Mouse (Mus musculus) heart, adult 2 months (tissue): ENCODE results near the gene Fbxo40. TPM values are rescaled to one million over a fixed set of nuclear protein-coding genes. Genes with fewer than 3 reads are reported as not detected.

Experiments
- DNase-seq, 2 experiments: peaks; one replicate each; pipeline ENCODE4 v3.0.0; 2021
- H3K27ac ChIP-seq: fragments of 200-600 bp; 2 replicates; pipeline ENCODE4 v1.8.1; 2022
- H3K27me3 ChIP-seq: fragments of 200-500 bp; 2 replicates; pipeline ENCODE4 v1.6.1; 2012; ENCODE audit warnings: mild to moderate bottlenecking, low read length, inconsistent platforms, mixed read lengths; ENCODE audit not compliant: control insufficient read depth, insufficient read depth
- H3K36me3 ChIP-seq: fragments of 200-500 bp; 2 replicates; pipeline ENCODE4 v1.6.1; 2012; ENCODE audit warnings: low read length, inconsistent platforms; ENCODE audit not compliant: control insufficient read depth, insufficient read depth
- H3K4me1 ChIP-seq: fragments of 200-500 bp; 2 replicates; pipeline ENCODE4 v1.6.1; 2011; ENCODE audit warnings: low read length; ENCODE audit not compliant: control insufficient read depth, insufficient read depth
- H3K4me3 ChIP-seq: fragments of 200-600 bp; 2 replicates; pipeline ENCODE4 v1.8.1; 2022
- H3K79me2 ChIP-seq: fragments of 200-500 bp; replicated peaks from 2 replicates; pipeline ENCODE4 v1.6.1; 2012; ENCODE audit warnings: mild to moderate bottlenecking, inconsistent platforms, low read length, moderate library complexity, mixed read lengths; ENCODE audit not compliant: control insufficient read depth, insufficient read depth
- H3K9ac ChIP-seq: fragments of 200-500 bp; 2 replicates; pipeline ENCODE4 v1.6.1; 2012; ENCODE audit warnings: low read depth, mild to moderate bottlenecking, control low read depth, inconsistent platforms, low read length, mixed read lengths
- CTCF ChIP-seq: fragments of 200-600 bp; IDR thresholded peaks from 2 replicates; pipeline ENCODE4 v1.8.1; 2022; ENCODE audit warnings: antibody characterized with exemption, mild to moderate bottlenecking, moderate library complexity
- EP300 ChIP-seq: fragments of 200-500 bp; IDR thresholded peaks from 2 replicates; pipeline ENCODE4 v1.6.1; 2011; ENCODE audit warnings: low read depth, low read length, control low read depth; ENCODE audit not compliant: insufficient read depth
- POLR2A ChIP-seq: fragments of 200-500 bp; IDR thresholded peaks from 2 replicates; pipeline ENCODE4 v1.6.1; 2011; ENCODE audit warnings: mild to moderate bottlenecking, low read depth, low read length, control low read depth; ENCODE audit not compliant: insufficient read depth
- WGBS: fragments of 180-500 bp; shearing (Covaris S2); methylation state at CpG from one replicate; pipeline ENCODE4 v1.1.7; 2018; 5-methylcytosine and 5-hydroxymethylcytosine counted together
- intact Hi-C: fragments of 180-260 bp; cut with DNase I; formaldehyde crosslinking; loops from one replicate; pipeline ENCODE4 v1.15.1; 2025
- polyA plus RNA-seq: library from polyadenylated mRNA; depleted of rRNA; stranded (reverse); fragments of >200 nt; gene quantifications from 2 replicates; pipeline ENCODE4 v1.2.3, GENCODE M21; 2012
- total RNA-seq, 2 experiments: library from RNA; stranded (reverse); gene quantifications; 2 replicates each; pipeline ENCODE4 v1.2.3; 2021

Fbxo40 gene
- total and polyA plus RNA-seq, 3 experiments = 66.5 to 211 (median 191) TPM

DNA sequence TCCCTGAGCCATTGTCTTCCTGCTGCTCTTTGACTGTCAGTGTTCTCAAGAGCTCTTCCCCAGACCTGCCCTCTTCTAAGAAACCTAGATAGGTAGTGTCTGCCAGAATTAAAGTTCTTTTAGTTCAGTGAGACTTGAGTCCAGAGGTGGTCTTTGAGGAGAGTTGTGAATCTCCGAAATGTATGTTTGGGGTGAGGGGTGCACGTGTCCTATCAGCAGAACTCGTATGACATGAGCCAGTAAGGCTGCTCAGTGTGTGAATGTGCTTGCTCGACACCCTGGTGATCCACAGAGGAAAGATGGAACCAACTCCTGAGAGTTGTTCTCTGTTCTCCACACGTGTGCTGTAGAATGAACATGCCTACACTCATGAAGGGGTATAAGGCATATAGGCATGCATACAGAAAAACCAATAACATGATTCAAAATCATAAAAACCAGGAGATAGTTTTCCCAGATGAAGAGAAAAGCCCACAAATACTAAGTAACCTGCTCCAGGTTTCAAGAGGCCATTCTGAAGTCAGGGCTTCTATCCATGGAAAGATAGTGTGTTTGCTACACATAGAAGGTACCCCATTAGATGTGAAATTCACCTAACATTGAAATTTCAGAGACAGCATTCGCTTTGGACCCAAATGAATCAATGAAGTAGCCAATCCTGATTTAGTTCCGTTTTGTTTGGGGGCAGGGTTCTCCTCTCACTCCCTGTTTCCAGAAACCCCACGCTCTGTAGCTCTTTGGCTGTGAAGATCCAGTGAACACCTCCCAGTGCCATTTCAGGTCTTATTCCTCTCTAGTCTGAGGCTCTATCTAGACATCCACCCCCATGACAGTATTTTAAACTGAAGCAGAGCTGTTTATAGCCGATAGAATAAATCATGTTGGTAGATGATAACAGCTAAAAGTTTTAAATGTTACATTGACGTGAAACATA is 63.5 kb downstream of the Fbxo40 start:
- Histone ChIP-seq H3K36me3 (no peaks in the 10 kb centered on the region), H3K4me1 (no peaks in the 10 kb centered on the region), H3K4me3 (no peak overlapping the region), H3K27ac (no peak overlapping the region), H3K27me3 (no peaks in the 10 kb centered on the region), H3K9ac (no peak overlapping the region), H3K79me2 (no peaks in the 10 kb centered on the region)
- no peak for TF ChIP-seq POLR2A
- TF ChIP-seq EP300 = no peak
- no peak for TF ChIP-seq CTCF
- WGBS = 91% methylated on average over 10 of the region's 10 CpGs
- intact Hi-C loops = no loop called here
- DNase-seq = no peak

DNA sequence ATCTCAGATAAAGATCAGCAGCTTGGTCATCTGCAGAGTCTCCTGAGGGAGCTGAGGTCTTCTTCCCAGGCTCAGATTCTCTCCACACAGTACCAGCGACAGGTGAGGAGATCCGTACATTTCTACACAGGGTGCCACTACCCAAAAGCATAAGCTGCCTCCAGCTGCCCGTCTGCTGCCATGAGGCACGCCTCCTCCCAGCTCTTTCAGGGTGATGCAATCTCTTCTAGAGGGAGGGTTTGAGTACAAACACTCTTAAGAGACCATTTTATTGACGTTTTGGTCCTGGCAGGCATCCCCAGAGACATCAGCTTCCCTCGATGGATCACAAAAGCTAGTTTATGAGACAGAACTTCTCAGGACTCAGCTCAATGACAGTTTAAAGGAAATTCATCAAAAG is 64.5 kb downstream of the Fbxo40 start:
- H3K79me2 ChIP-seq = no peaks in the 10 kb centered on the region
- intact Hi-C loops = no loop called here
- no peak overlapping the region for H3K9ac ChIP-seq

DNA sequence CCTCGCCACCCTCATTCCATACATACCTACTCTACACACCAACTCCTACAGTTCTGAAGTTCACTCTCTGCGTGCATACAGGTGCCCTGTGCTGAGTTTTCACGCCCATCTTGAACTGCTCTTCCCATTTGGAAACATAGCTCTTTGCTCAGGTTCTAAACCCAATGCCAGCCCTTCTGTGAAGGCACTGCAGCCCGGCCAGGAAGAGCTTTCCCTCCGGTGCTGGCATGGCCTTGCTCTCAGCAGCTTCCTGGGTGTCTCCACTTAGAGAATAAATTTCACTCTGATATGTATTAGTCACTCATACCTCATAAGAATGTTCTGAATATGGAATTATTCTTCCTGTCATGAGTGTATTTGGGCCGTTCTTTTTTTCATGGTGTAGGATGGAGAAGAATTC is 64.9 kb downstream of the Fbxo40 start:
- intact Hi-C loops = no loop called here
- Histone ChIP-seq H3K9ac (no peak overlapping the region), H3K4me1 (no peaks in the 10 kb centered on the region), H3K27me3 (no peaks in the 10 kb centered on the region), H3K36me3 (no peaks in the 10 kb centered on the region), H3K27ac (no peak overlapping the region), H3K4me3 (no peak overlapping the region), H3K79me2 (no peaks in the 10 kb centered on the region)
- TF ChIP-seq POLR2A (no peak), CTCF (no peak), EP300 (no peak)
- WGBS = 88% methylated on average over 6 of the region's 6 CpGs
- DNase-seq = no peak

More for the DNA sequence above, 64.5 kb downstream of the Fbxo40 start:
- no peak overlapping the region for H3K4me3 ChIP-seq
- H3K27ac ChIP-seq = no peak overlapping the region
- TF ChIP-seq CTCF = no peak
- no peak for TF ChIP-seq EP300
- TF ChIP-seq POLR2A = no peak
- DNase-seq = no peak
- 74% methylated on average over 6 of the region's 6 CpGs for WGBS
- H3K4me1 ChIP-seq = no peaks in the 10 kb centered on the region
- no peaks in the 10 kb centered on the region for H3K27me3 ChIP-seq
- H3K36me3 ChIP-seq = no peaks in the 10 kb centered on the region

DNA sequence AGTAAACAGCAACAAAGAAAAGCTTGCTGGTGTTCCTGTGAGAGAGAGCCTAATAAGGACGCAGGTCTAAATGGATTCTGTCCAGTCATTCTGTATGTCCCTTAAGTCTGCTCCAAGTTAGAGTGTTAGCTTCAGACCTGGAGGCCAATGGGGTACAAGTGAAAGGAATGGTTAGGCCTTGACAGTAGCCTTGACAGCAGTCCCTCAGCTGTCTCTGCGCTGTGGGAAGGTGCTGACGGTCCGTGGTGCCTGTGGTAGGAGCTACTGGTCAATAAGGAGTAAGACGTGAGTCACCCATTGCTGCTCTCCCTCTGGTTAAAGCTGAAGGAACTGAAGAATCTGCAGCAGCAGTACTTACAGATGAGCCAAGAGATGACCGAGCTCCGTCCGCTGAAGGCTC is 66.0 kb downstream of the Fbxo40 start:
- H3K36me3 ChIP-seq = no peaks in the 10 kb centered on the region; the same call in 1 of the 2 replicates
- DNase-seq = no peak
- TF ChIP-seq EP300 = no peak
- H3K79me2 ChIP-seq = no peaks in the 10 kb centered on the region
- WGBS = 94% methylated on average over 8 of the region's 8 CpGs
- H3K27ac ChIP-seq = no peak overlapping the region
- no peak overlapping the region for H3K9ac ChIP-seq
- H3K4me1 ChIP-seq = no peaks in the 10 kb centered on the region
- intact Hi-C loops = no loop called here
- no peak overlapping the region for H3K4me3 ChIP-seq
- no peaks in the 10 kb centered on the region for H3K27me3 ChIP-seq

DNA sequence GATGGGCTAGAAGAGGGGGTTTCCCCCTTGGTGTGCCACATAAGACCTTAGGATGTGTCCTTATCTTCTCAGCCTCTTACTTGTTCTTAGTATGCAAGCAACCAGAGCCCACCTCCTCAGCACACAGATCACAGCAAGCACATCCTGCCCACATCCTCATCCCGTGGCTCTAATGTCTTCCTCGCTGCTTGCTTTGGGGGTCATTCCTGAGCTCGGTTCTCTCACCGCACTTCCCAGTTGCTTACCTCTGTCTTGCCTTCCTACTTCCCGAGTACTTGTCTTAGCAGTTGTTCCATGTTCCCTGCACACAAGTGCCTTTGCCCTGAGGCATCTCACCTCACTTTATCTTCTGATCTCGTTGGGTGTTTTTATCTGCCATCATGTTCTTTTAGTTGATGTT is 68.3 kb downstream of the Fbxo40 start:
- no peak for TF ChIP-seq POLR2A
- Histone ChIP-seq H3K36me3 (no peaks in the 10 kb centered on the region; the same call in 1 of the 2 replicates), H3K4me3 (no peak overlapping the region), H3K4me1 (no peaks in the 10 kb centered on the region), H3K27ac (no peak overlapping the region), H3K79me2 (no peaks in the 10 kb centered on the region), H3K27me3 (no peaks in the 10 kb centered on the region), H3K9ac (no peak overlapping the region)
- DNase-seq = no peak
- intact Hi-C loops = no loop called here
- WGBS = 88% methylated on average over 6 of the region's 6 CpGs

DNA sequence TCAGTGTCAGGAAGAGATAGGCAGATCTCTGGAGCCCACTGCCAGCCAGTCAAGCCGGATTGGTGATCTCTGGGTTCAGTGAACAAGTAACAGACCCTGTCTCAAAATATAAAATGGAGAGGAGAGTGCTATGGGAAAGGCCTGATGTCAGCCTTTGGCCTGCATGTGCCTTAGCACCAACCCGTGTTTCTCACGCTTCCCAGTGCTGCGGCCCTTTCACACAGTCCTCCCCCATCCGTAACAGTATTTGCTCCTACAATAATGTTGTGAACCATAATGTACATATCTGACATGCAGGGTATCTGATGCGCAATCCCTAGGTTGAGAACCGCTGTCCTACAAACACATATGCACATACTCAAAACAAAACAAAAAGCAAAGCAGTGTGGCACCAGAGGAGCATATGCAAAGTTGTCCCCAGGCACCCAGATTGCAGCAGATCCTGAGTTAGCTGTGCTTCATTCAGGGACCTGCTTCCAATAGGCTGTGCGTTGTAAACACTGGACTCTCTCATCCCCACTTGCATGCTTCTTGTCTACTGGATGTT is 69.1 kb downstream of the Fbxo40 start:
- Histone ChIP-seq H3K4me1 (no peaks in the 10 kb centered on the region), H3K36me3 (no peaks in the 10 kb centered on the region; the same call in 1 of the 2 replicates), H3K4me3 (no peak overlapping the region), H3K9ac (no peak overlapping the region), H3K27me3 (no peaks in the 10 kb centered on the region), H3K27ac (no peak overlapping the region), H3K79me2 (no peaks in the 10 kb centered on the region)
- WGBS = 91% methylated on average over 8 of the region's 8 CpGs
- no peak for TF ChIP-seq EP300
- TF ChIP-seq POLR2A = no peak
- no peak for TF ChIP-seq CTCF
- intact Hi-C loops = no loop called here
- no peak for DNase-seq
